Mouse (Mus musculus) lung, embryonic 14.5 days (tissue): ENCODE results near the gene Fbxw2. TPM values are rescaled to one million over a fixed set of nuclear protein-coding genes. Genes with fewer than 3 reads are reported as not detected.
"Not testable (repeated sequence)": the region's sequence is repeated elsewhere in the genome, so short reads cannot be mapped to it uniquely, and the experiment has no call there.

Source experiments
- ATAC-seq: fragments of 200-750 bp; cut with Nextera tagmentation; 2 replicates; pipeline ENCODE4 v1.8.0; 2017; ENCODE audit warnings: mild to moderate bottlenecking, moderate TSS enrichment, moderate library complexity; ENCODE audit not compliant: insufficient read depth
- DNase-seq: peaks from one replicate; pipeline ENCODE4 v3.0.0-alpha.2; 2015
- H3K27ac ChIP-seq: fragments of 300-500 bp; sonication (generic); 2 replicates; pipeline ENCODE4 v1.5.1; 2014; ENCODE audit warnings: low read depth, mild to moderate bottlenecking, moderate library complexity
- H3K27me3 ChIP-seq: fragments of 300-500 bp; sonication (generic); 2 replicates; pipeline ENCODE4 v1.6.1; 2014; ENCODE audit warnings: low read length, control low read depth; ENCODE audit not compliant: insufficient read depth
- H3K36me3 ChIP-seq: fragments of 300-500 bp; sonication (generic); 2 replicates; pipeline ENCODE4 v1.6.1; 2014; ENCODE audit warnings: control low read depth; ENCODE audit not compliant: insufficient read depth
- H3K4me1 ChIP-seq: fragments of 300-500 bp; sonication (generic); 2 replicates; pipeline ENCODE4 v1.6.1; 2014; ENCODE audit warnings: antibody characterized with exemption, control low read depth; ENCODE audit not compliant: insufficient read depth
- H3K4me2 ChIP-seq: fragments of 300-500 bp; sonication (generic); 2 replicates; pipeline ENCODE4 v1.6.1; 2014; ENCODE audit warnings: mild to moderate bottlenecking
- H3K4me3 ChIP-seq: fragments of 300-500 bp; sonication (generic); 2 replicates; pipeline ENCODE4 v1.5.1; 2014; ENCODE audit warnings: low read depth, low read length
- H3K9ac ChIP-seq: fragments of 300-500 bp; sonication (generic); 2 replicates; pipeline ENCODE4 v1.6.1; 2014
- H3K9me3 ChIP-seq: fragments of 300-500 bp; sonication (generic); 2 replicates; pipeline ENCODE4 v1.6.1; 2016; ENCODE audit warnings: low read depth, low read length, control low read depth
- CTCF ChIP-seq: IDR thresholded peaks from 2 replicates; pipeline ENCODE4 v1.5.1; 2016; ENCODE audit warnings: antibody characterized with exemption, low read depth
- WGBS: fragments of 180-500 bp; shearing (Covaris S2); extraction: QIAGEN DNeasy Blood & Tissue Kit; methylation state at CpG from one replicate; pipeline ENCODE4 v1.1.7; 2014; 5-methylcytosine and 5-hydroxymethylcytosine counted together
- polyA plus RNA-seq: library from polyadenylated mRNA; unstranded; fragments of >200 nt; fragmentation: Nextera tagmentation; extraction: Ambion mirVana; gene quantifications from 2 replicates; pipeline ENCODE4 v1.2.1, GENCODE M21; 2014

Fbxw2 gene
- polyA plus RNA-seq, 1 experiment from 2014 or later = 77.5 TPM

- 4% methylated on average over 39 of the region's 39 CpGs for WGBS
- Histone ChIP-seq H3K27ac (peak overlapping the region; percentile 90), H3K4me2 (peak overlapping the region; percentile 48; the same call in 1 of the 2 replicates)
These were observed 24.3 kb downstream of the Fbxw2 start for GRCm38 (mm10) chr2:34801516-34802482.

GRCm38 (mm10) chr2:34800371-34800770, 25.7 kb downstream of the Fbxw2 start:
- WGBS = 74% methylated on average over 7 of the region's 7 CpGs
- peak overlapping the region; percentile 78 for H3K9ac ChIP-seq
- H3K27me3 ChIP-seq = no peaks in the 10 kb centered on the region
- H3K9me3 ChIP-seq = no peaks in the 10 kb centered on the region
- H3K27ac ChIP-seq = peak overlapping the region; percentile 88; the same call in 1 of the 2 replicates
- H3K4me1 ChIP-seq = no peaks in the 10 kb centered on the region; the same call in 1 of the 2 replicates
- H3K4me2 ChIP-seq = peak overlapping the region; percentile 80
- peaks cover 8% of the 10 kb centered on the region for H3K36me3 ChIP-seq
- no peak for DNase-seq
- H3K4me3 ChIP-seq = peak overlapping the region; percentile 72
- no peak for ATAC-seq
- TF ChIP-seq CTCF = no peak

More at GRCm38 (mm10) chr2:34801516-34802482, 24.3 kb downstream of the Fbxw2 start:
- peak; percentile 93 for ATAC-seq
- DNase-seq = peak; percentile 100
- Histone ChIP-seq H3K36me3 (peaks cover 13% of the 10 kb centered on the region), H3K4me3 (peak overlapping the region; percentile 62), H3K27me3 (no peaks in the 10 kb centered on the region), H3K9ac (peak overlapping the region; percentile 74), H3K9me3 (no peaks in the 10 kb centered on the region), H3K4me1 (no peaks in the 10 kb centered on the region; the same call in 1 of the 2 replicates)
- peak; percentile 46 for TF ChIP-seq CTCF

GRCm38 (mm10) chr2:34799357-34800256, 26.5 kb downstream of the Fbxw2 start, which contains the start of gene Rabepk:
Gene Rabepk, minus strand, starts transcription at chr2:34799912.
- H3K4me1 ChIP-seq = no peaks in the 10 kb centered on the region; the same call in 1 of the 2 replicates
- peak; percentile 79 for ATAC-seq

GRCm38 (mm10) chr2:34795426-34795825, 30.7 kb downstream of the Fbxw2 start:
- Histone ChIP-seq H3K4me3 (no peak overlapping the region), H3K27me3 (no peaks in the 10 kb centered on the region), H3K36me3 (peaks cover 22% of the 10 kb centered on the region), H3K4me2 (no peak overlapping the region), H3K9me3 (no peaks in the 10 kb centered on the region), H3K4me1 (no peaks in the 10 kb centered on the region; the same call in 1 of the 2 replicates), H3K9ac (no peak overlapping the region), H3K27ac (no peak overlapping the region)
- ATAC-seq = no peak
- TF ChIP-seq CTCF = no peak
- DNase-seq = no peak
- WGBS = 88% methylated on average over 7 of the region's 7 CpGs

More at GRCm38 (mm10) chr2:34799357-34800256, 26.5 kb downstream of the Fbxw2 start, which contains the start of gene Rabepk:
- peak within 1 kb of the TSS; percentile 72 for H3K4me3 ChIP-seq
- peak within 1 kb of the TSS; percentile 80 for H3K4me2 ChIP-seq
- DNase-seq = peak; percentile 94
- no peak for TF ChIP-seq CTCF
- 4% methylated on average over 44 of the region's 44 CpGs for WGBS
- H3K9me3 ChIP-seq = no peaks in the 10 kb centered on the region
- H3K9ac ChIP-seq = peak within 1 kb of the TSS; percentile 78
- H3K27ac ChIP-seq = peak within 1 kb of the TSS; percentile 88
- H3K36me3 ChIP-seq = peaks cover 9% of the 10 kb centered on the region; the same call in 1 of the 2 replicates
- no peaks in the 10 kb centered on the region for H3K27me3 ChIP-seq

- no peaks in the 10 kb centered on the region for H3K27me3 ChIP-seq
- no peak overlapping the region for H3K27ac ChIP-seq
- H3K4me1 ChIP-seq = no peaks in the 10 kb centered on the region; the same call in 1 of the 2 replicates
- H3K4me2 ChIP-seq = no peak overlapping the region
- H3K36me3 ChIP-seq = peaks cover 27% of the 10 kb centered on the region
- H3K9ac ChIP-seq = no peak overlapping the region
- DNase-seq (no peak), ATAC-seq (no peak)
- no peak overlapping the region for H3K4me3 ChIP-seq
- no peak for TF ChIP-seq CTCF
- WGBS = 92% methylated on average over 2 of the region's 2 CpGs
- H3K9me3 ChIP-seq = no peaks in the 10 kb centered on the region
These were observed 31.6 kb downstream of the Fbxw2 start for GRCm38 (mm10) chr2:34794511-34794910.

GRCm38 (mm10) chr2:34792543-34792942, 33.6 kb downstream of the Fbxw2 start:
- not testable (repeated sequence) for ATAC-seq, H3K9ac ChIP-seq, H3K4me2 ChIP-seq, H3K4me3 ChIP-seq, H3K4me1 ChIP-seq, H3K9me3 ChIP-seq, DNase-seq, H3K27me3 ChIP-seq, H3K27ac ChIP-seq
- peaks cover 35% of the 10 kb centered on the region for H3K36me3 ChIP-seq
- whole genome bisulfite sequencing = 76% methylated on average over 2 of the region's 2 CpGs
